Mouse (Mus musculus) stomach, embryonic 15.5 days (tissue): Measurements from ENCODE around the gene Clrn1. TPM values are rescaled to one million over a fixed set of nuclear protein-coding genes. Genes with fewer than 3 reads are reported as not detected.

Experiments
- ATAC-seq: fragments of 200-750 bp; cut with Nextera tagmentation; 2 replicates; pipeline ENCODE4 v1.8.0; 2017; ENCODE audit warnings: low read depth, moderate number of reproducible peaks, moderate TSS enrichment; ENCODE audit not compliant: insufficient read depth, low FRiP score
- H3K27ac ChIP-seq: fragments of 300-500 bp; sonication (generic); 2 replicates; pipeline ENCODE4 v1.5.1; 2015; ENCODE audit warnings: mild to moderate bottlenecking, inconsistent platforms
- H3K27me3 ChIP-seq: fragments of 300-500 bp; sonication (generic); replicated peaks from 2 replicates; pipeline ENCODE4 v1.6.1; 2015; ENCODE audit warnings: inconsistent platforms
- H3K36me3 ChIP-seq: fragments of 300-500 bp; sonication (generic); 2 replicates; pipeline ENCODE4 v1.6.1; 2015; ENCODE audit warnings: inconsistent platforms
- H3K4me1 ChIP-seq: fragments of 300-500 bp; sonication (generic); 2 replicates; pipeline ENCODE4 v1.6.1; 2015; ENCODE audit warnings: inconsistent platforms
- H3K4me2 ChIP-seq: fragments of 300-500 bp; sonication (generic); 2 replicates; pipeline ENCODE4 v1.6.1; 2015; ENCODE audit warnings: mild to moderate bottlenecking, inconsistent platforms
- H3K4me3 ChIP-seq: fragments of 300-500 bp; sonication (generic); replicated peaks from 2 replicates; pipeline ENCODE4 v1.5.1; 2015; ENCODE audit warnings: inconsistent platforms
- H3K9ac ChIP-seq: fragments of 300-500 bp; sonication (generic); 2 replicates; pipeline ENCODE4 v1.6.1; 2015; ENCODE audit warnings: inconsistent platforms
- H3K9me3 ChIP-seq: fragments of 300-500 bp; sonication (generic); 2 replicates; pipeline ENCODE4 v1.6.1; 2016; ENCODE audit warnings: inconsistent platforms
- WGBS: fragments of 180-500 bp; shearing (Covaris S2); methylation state at CpG from one replicate; pipeline ENCODE4 v1.1.7; 2015; 5-methylcytosine and 5-hydroxymethylcytosine counted together
- polyA plus RNA-seq: library from polyadenylated mRNA; unstranded; fragments of >200 nt; fragmentation: Nextera tagmentation; extraction: Ambion mirVana; gene quantifications from 2 replicates; pipeline ENCODE4 v1.2.1, GENCODE M21; 2015

Clrn1 gene
- polyA plus RNA-seq, 1 experiment from 2014 or later = not detected

GRCm38 (mm10) chr3:58828366-58829153, 56.6 kb downstream of the Clrn1 start:
- no peak overlapping the region for H3K4me3 ChIP-seq
- 85% methylated on average over 14 of the region's 14 CpGs for WGBS

DNA sequence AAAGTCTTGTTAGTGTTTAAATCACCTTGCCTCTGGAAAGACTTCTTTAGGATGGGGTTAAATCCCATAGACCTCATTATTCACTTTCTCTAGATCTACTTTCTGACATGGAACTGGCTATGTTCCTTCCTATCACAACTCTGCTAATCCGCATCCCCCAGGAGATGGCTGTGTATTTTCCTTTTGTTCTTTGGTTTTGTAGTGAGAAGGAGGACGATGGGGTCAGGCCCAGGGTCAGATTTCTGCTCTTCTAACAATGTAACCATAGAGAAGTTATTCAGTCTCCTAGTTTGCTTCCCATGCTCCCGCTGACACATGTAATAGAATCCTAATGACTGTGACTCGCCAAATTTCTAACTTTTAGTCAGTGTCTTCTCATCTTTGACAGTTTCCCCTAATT, 58.9 kb downstream of the Clrn1 start:
- Histone ChIP-seq H3K4me1 (no peaks in the 10 kb centered on the region), H3K36me3 (no peaks in the 10 kb centered on the region), H3K27me3 (no peaks in the 10 kb centered on the region), H3K4me3 (no peak overlapping the region), H3K27ac (no peak overlapping the region), H3K9me3 (no peaks in the 10 kb centered on the region), H3K4me2 (no peak overlapping the region), H3K9ac (no peak overlapping the region)
- 51% methylated on average over 4 of the region's 4 CpGs for WGBS
- no peak for ATAC-seq

More at GRCm38 (mm10) chr3:58828366-58829153, 56.6 kb downstream of the Clrn1 start:
- Histone ChIP-seq H3K36me3 (no peaks in the 10 kb centered on the region), H3K4me2 (no peak overlapping the region), H3K27me3 (no peaks in the 10 kb centered on the region), H3K27ac (no peak overlapping the region), H3K9ac (no peak overlapping the region), H3K9me3 (no peaks in the 10 kb centered on the region), H3K4me1 (no peaks in the 10 kb centered on the region)
- ATAC-seq = no peak

- no peak for ATAC-seq
- no peaks in the 10 kb centered on the region for H3K36me3 ChIP-seq
- no peaks in the 10 kb centered on the region for H3K27me3 ChIP-seq
- H3K9me3 ChIP-seq = no peaks in the 10 kb centered on the region
- 65% methylated on average over 4 of the region's 4 CpGs for WGBS
- H3K9ac ChIP-seq = no peak within 1 kb of the TSS
- H3K27ac ChIP-seq = no peak within 1 kb of the TSS
- H3K4me2 ChIP-seq = no peak within 1 kb of the TSS
- H3K4me1 ChIP-seq = no peaks in the 10 kb centered on the region
- no peak within 1 kb of the TSS for H3K4me3 ChIP-seq
Observed at GRCm38 (mm10) chr3:58822211-58822610, 62.9 kb downstream of the Clrn1 start, which contains the start of gene Mindy4b-ps. Gene Mindy4b-ps (minus strand): TSS chr3:58822311.

DNA sequence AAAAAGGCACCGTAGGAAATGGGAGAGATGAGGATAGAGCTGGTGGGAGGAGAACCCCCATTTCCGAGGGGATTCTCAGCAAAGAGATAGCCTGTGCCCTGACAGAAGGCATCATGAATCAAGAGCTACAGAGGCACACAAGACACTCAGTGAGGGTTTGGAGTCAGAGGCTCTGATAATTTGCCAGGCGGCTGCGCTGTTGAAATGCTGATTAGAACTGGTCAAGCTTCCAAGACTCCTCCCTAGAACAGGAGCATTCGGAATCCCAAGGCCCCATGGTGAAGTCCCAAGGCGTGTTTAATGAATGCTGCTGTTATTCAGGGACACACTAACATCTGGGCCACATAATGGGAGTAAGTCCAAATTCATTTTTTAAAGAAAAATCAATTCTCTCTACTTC, 67.8 kb downstream of the Clrn1 start:
- Histone ChIP-seq H3K4me2 (no peak overlapping the region), H3K9ac (no peak overlapping the region), H3K9me3 (no peaks in the 10 kb centered on the region), H3K36me3 (no peaks in the 10 kb centered on the region), H3K4me1 (no peaks in the 10 kb centered on the region), H3K27ac (no peak overlapping the region), H3K27me3 (no peaks in the 10 kb centered on the region), H3K4me3 (no peak overlapping the region)
- ATAC-seq = no peak
- WGBS = 51% methylated on average over 6 of the region's 6 CpGs

GRCm38 (mm10) chr3:58814191-58814590, 70.9 kb downstream of the Clrn1 start:
- H3K4me2 ChIP-seq = no peak overlapping the region
- H3K4me3 ChIP-seq = no peak overlapping the region
- WGBS = 97% methylated on average over 3 of the region's 3 CpGs
- H3K27ac ChIP-seq = no peak overlapping the region
- H3K4me1 ChIP-seq = no peaks in the 10 kb centered on the region
- no peaks in the 10 kb centered on the region for H3K9me3 ChIP-seq
- no peaks in the 10 kb centered on the region for H3K27me3 ChIP-seq
- no peak for ATAC-seq
- no peak overlapping the region for H3K9ac ChIP-seq
- no peaks in the 10 kb centered on the region for H3K36me3 ChIP-seq

DNA sequence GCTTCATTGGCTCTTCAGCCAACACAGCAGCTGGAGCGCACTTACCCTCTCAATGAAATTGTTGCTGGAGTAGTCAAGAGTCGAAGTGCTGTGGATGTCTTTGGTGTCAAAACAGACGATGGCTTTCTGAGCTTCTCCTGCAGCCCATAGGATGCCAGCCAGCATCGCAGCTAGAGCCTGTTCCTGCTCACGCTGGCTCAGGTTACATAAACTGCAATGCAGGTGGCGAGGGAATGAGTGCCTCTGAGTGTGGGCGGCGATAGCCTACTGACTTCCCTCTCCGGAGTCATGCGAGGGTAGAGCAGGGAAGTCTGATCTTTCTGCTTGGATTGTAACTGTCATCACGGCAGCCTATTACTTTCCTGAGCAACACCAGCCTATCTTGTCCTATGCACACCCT, 74.8 kb downstream of the Clrn1 start:
- 38% methylated on average over 11 of the region's 11 CpGs for WGBS
- no peak overlapping the region for H3K4me3 ChIP-seq
- H3K27ac ChIP-seq = no peak overlapping the region
- ATAC-seq = no peak
- no peaks in the 10 kb centered on the region for H3K36me3 ChIP-seq
- H3K9me3 ChIP-seq = no peaks in the 10 kb centered on the region
- no peaks in the 10 kb centered on the region for H3K4me1 ChIP-seq
- no peak overlapping the region for H3K4me2 ChIP-seq
- no peaks in the 10 kb centered on the region for H3K27me3 ChIP-seq
- H3K9ac ChIP-seq = no peak overlapping the region

DNA sequence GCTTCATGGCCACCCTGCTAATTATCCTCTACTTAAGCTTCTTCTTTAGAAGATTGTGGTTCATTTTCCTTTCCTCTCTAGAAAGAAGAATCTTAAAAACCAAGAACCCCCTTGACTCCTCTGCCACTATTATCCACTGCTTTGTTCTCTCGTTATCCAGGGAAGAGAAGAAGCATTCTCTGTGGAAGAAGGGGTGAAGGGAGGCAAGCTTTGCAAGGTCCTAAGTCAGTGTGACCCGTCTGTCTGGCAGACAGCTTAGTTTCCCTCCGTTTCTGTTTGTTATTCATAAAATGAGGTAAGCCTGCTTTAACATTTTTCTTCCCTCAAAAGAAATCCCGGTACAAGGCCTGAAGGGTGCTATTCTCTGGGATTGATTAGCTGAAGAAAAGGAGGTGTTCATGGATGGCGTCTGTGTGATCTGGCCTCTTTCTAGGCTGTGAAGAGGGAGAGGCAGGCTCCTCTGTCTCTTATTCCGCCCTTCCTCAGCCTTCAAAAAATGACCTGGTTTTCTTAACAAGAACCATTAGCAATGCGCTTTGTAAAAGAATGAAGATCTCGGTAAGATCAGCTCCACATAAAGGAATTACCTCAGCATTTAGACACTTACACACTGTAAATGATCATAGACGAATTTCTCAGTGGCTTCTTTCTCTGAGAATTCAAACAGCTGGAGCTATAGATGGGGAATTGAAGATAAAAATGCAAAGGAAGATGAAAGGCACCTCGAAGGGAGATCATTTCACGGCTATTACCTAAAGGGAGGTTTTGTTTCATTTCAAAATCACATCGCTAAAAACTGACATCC, 75.8 kb downstream of the Clrn1 start:
- WGBS = 58% methylated on average over 12 of the region's 12 CpGs
- ATAC-seq = no peak
- Histone ChIP-seq H3K4me3 (no peak overlapping the region), H3K36me3 (no peaks in the 10 kb centered on the region), H3K9me3 (no peaks in the 10 kb centered on the region), H3K27me3 (no peaks in the 10 kb centered on the region), H3K27ac (no peak overlapping the region), H3K4me2 (no peak overlapping the region), H3K4me1 (no peaks in the 10 kb centered on the region), H3K9ac (no peak overlapping the region)

- Histone ChIP-seq H3K9ac (no peak overlapping the region), H3K4me1 (no peaks in the 10 kb centered on the region), H3K36me3 (no peaks in the 10 kb centered on the region), H3K4me2 (no peak overlapping the region), H3K27me3 (no peaks in the 10 kb centered on the region), H3K4me3 (no peak overlapping the region), H3K27ac (no peak overlapping the region), H3K9me3 (no peaks in the 10 kb centered on the region)
- no peak for ATAC-seq
- WGBS = 89% methylated on average over 5 of the region's 5 CpGs
Observed at GRCm38 (mm10) chr3:58808636-58809035, 76.5 kb downstream of the Clrn1 start.

- Histone ChIP-seq H3K4me1 (no peaks in the 10 kb centered on the region), H3K4me2 (no peak overlapping the region), H3K27me3 (no peaks in the 10 kb centered on the region), H3K9ac (no peak overlapping the region), H3K4me3 (no peak overlapping the region), H3K27ac (no peak overlapping the region), H3K36me3 (no peaks in the 10 kb centered on the region), H3K9me3 (no peaks in the 10 kb centered on the region)
- WGBS = 84% methylated on average over 6 of the region's 6 CpGs
- ATAC-seq = no peak
Observed at GRCm38 (mm10) chr3:58804745-58805144, 80.4 kb downstream of the Clrn1 start.

- no peaks in the 10 kb centered on the region for H3K27me3 ChIP-seq
- H3K4me2 ChIP-seq = no peak overlapping the region
- WGBS = 70% methylated on average over 4 of the region's 4 CpGs
- no peak for ATAC-seq
- H3K9ac ChIP-seq = no peak overlapping the region
- no peaks in the 10 kb centered on the region for H3K4me1 ChIP-seq
- H3K27ac ChIP-seq = no peak overlapping the region
- H3K9me3 ChIP-seq = no peaks in the 10 kb centered on the region
- H3K4me3 ChIP-seq = no peak overlapping the region
- H3K36me3 ChIP-seq = no peaks in the 10 kb centered on the region
Observed at GRCm38 (mm10) chr3:58798676-58799075, 86.5 kb downstream of the Clrn1 start.

GRCm38 (mm10) chr3:58798245-58798644, 86.9 kb downstream of the Clrn1 start:
- ATAC-seq = no peak

More at GRCm38 (mm10) chr3:58798245-58798644, 86.9 kb downstream of the Clrn1 start:
- Histone ChIP-seq H3K9ac (no peak overlapping the region), H3K4me2 (no peak overlapping the region), H3K4me3 (no peak overlapping the region), H3K4me1 (no peaks in the 10 kb centered on the region), H3K27me3 (no peaks in the 10 kb centered on the region), H3K36me3 (no peaks in the 10 kb centered on the region), H3K9me3 (no peaks in the 10 kb centered on the region), H3K27ac (no peak overlapping the region)
- 82% methylated on average over 8 of the region's 8 CpGs for WGBS
